Mouse (Mus musculus): ENCODE measurements around the gene Gm5478. TPM values are rescaled to one million over a fixed set of nuclear protein-coding genes. Genes with fewer than 3 reads are reported as not detected.

The Gm5478 gene
- total and polyA plus RNA-seq, 3 experiments: not detected

- dilution Hi-C loops (cut with MboI; ENCODE audit: extremely low pct_ligation_motif_present, extremely low pct_unique_long_range_greater_than_20kb, low sequenced_read_pairs) (no loop called here), in situ Hi-C loops (cut with MboI; ENCODE audit: low pct_ligation_motif_present, low pct_unique_long_range_greater_than_20kb, low sequenced_read_pairs) (no loop called here)
- Histone ChIP-seq H3K4me1 (ENCODE audit: control insufficient read depth in 1 of 2, insufficient read depth in 2 of 2) (no peaks in the 10 kb centered on the region), H3K27ac (ENCODE audit: insufficient read depth, low read depth) (no peak within 1 kb of the TSS), H3K9ac (ENCODE audit: insufficient read depth, low read depth) (no peak within 1 kb of the TSS), H3K27me3 (replicated peaks) (peaks cover 68% of the 10 kb centered on the region), H3K36me3 (replicated peaks in 1 of 2; ENCODE audit: control insufficient read depth in 1 of 2, insufficient read depth in 1 of 2, low read length in 1 of 2) (no peaks in the 10 kb centered on the region), H3K4me2 (ENCODE audit: insufficient read depth, low read depth, poor library complexity, severe bottlenecking) (no peak within 1 kb of the TSS), H3K9me3 (replicated peaks; ENCODE audit: low read length) (no peaks in the 10 kb centered on the region), H3K79me2 (replicated peaks; ENCODE audit: control insufficient read depth, extremely low read depth, insufficient read depth, poor library complexity, severe bottlenecking) (no peaks in the 10 kb centered on the region), H3K4me3 (replicated peaks in 1 of 3; ENCODE audit: low read depth in 2 of 3, low read length in 2 of 3, poor library complexity in 1 of 3) (no peak within 1 kb of the TSS)
- no peak for DNase-seq (ENCODE audit: extremely low read depth)
- TF ChIP-seq MEF2A (IDR thresholded peaks at IDR 0.05; ENCODE audit: borderline replicate concordance, low read depth, low read length): no peak
Measured at GRCm38 (mm10) chr15:101627884-101628283, 19.3 kb downstream of the Gm5478 start, which contains the start of gene Gm5414. Gene Gm5414, minus strand, starts transcription at chr15:101628188.

GRCm38 (mm10) chr15:101599123-101599522, 48.1 kb downstream of the Gm5478 start:
- Histone ChIP-seq H3K27ac (ENCODE audit: insufficient read depth, low read depth) (no peak overlapping the region), H3K4me3 (replicated peaks in 1 of 3; ENCODE audit: low read depth in 2 of 3, low read length in 2 of 3, poor library complexity in 1 of 3) (no peak overlapping the region), H3K9me3 (replicated peaks; ENCODE audit: low read length) (no peaks in the 10 kb centered on the region), H3K27me3 (replicated peaks) (peaks cover 32% of the 10 kb centered on the region), H3K9ac (ENCODE audit: insufficient read depth, low read depth) (no peak overlapping the region), H3K4me2 (ENCODE audit: insufficient read depth, low read depth, poor library complexity, severe bottlenecking) (no peak overlapping the region), H3K79me2 (replicated peaks; ENCODE audit: control insufficient read depth, extremely low read depth, insufficient read depth, poor library complexity, severe bottlenecking) (no peaks in the 10 kb centered on the region), H3K36me3 (replicated peaks in 1 of 2; ENCODE audit: control insufficient read depth in 1 of 2, insufficient read depth in 1 of 2, low read length in 1 of 2) (no peaks in the 10 kb centered on the region), H3K4me1 (ENCODE audit: control insufficient read depth in 1 of 2, insufficient read depth in 2 of 2) (peaks cover 6 to 11% of the 10 kb centered on the region in 2 experiments; a peak in 3 of 4 replicates)
- peak; percentile 82 for DNase-seq (ENCODE audit: extremely low read depth)
- dilution Hi-C loops (cut with MboI; ENCODE audit: extremely low pct_ligation_motif_present, extremely low pct_unique_long_range_greater_than_20kb, low sequenced_read_pairs): no loop called here
- TF ChIP-seq POLR2AphosphoS2 (IDR thresholded peaks at IDR 0.05; ENCODE audit: low read depth, low read length) (no peak), IRF4 (IDR thresholded peaks at IDR 0.05; ENCODE audit: low read depth, low read length) (peak; percentile 69), JUND (conservative IDR thresholded peaks at IDR 0.05; ENCODE audit: low read depth, low read length) (peak; percentile 62; the same call in 1 of the 2 replicates), CHD1 (IDR thresholded peaks at IDR 0.05; ENCODE audit: low read depth, low read length) (no peak), MAFK (IDR thresholded peaks at IDR 0.05; ENCODE audit: insufficient replicate concordance, low read length) (no peak), USF2 (conservative IDR thresholded peaks at IDR 0.05; ENCODE audit: low read depth, low read length) (no peak), PAX5 (IDR thresholded peaks at IDR 0.05; ENCODE audit: low read length) (no peak), JUN (IDR thresholded peaks at IDR 0.05; ENCODE audit: insufficient read depth, low read depth, low read length) (peak; percentile 44; the same call in 1 of the 2 replicates), MAX (IDR thresholded peaks at IDR 0.05; ENCODE audit: low read length) (no peak), BHLHE40 (IDR thresholded peaks at IDR 0.05; ENCODE audit: low read depth, low read length) (0 out of 2 replicates have a peak, but pooled peaks have one; percentile 26), MYC (IDR thresholded peaks at IDR 0.05; ENCODE audit: low read depth, low read length) (no peak), EP300 (IDR thresholded peaks at IDR 0.05; ENCODE audit: low read length) (peak; percentile 72)
- in situ Hi-C loops (cut with MboI; ENCODE audit: low pct_ligation_motif_present, low pct_unique_long_range_greater_than_20kb, low sequenced_read_pairs): no loop called here

Other genes starting within 250 kb of the Gm5478 start
Only the 20 nearest of the 22 such genes appear.
- 0.08 TPM in 1 of 2 replicates, not detected in the other for gene Krt87, start 208.6 kb downstream of the Gm5478 start, total RNA-seq (2012; rRNA removed)
- gene Krt87, start 208.6 kb downstream of the Gm5478 start, total RNA-seq (2014; rRNA removed): not detected in 2 replicates
- 0.11 and 0.16 TPM in 2 replicates for gene Krt87, start 208.6 kb downstream of the Gm5478 start, polyA plus RNA-seq (2012; ENCODE audit: insufficient read length, low read depth)
- gene Krt88, start 199.6 kb downstream of the Gm5478 start, total RNA-seq (2012; rRNA removed): not detected in 2 replicates
- gene Krt88, start 199.6 kb downstream of the Gm5478 start, total RNA-seq (2014; rRNA removed): not detected in 2 replicates
- gene Krt88, start 199.6 kb downstream of the Gm5478 start, polyA plus RNA-seq (2012; ENCODE audit: insufficient read length, low read depth): not detected in 2 replicates
- not detected in 2 replicates for gene Krt81, start 183.6 kb downstream of the Gm5478 start, total RNA-seq (2012; rRNA removed)
- not detected in 2 replicates for gene Krt81, start 183.6 kb downstream of the Gm5478 start, total RNA-seq (2014; rRNA removed)
- not detected in 2 replicates for gene Krt81, start 183.6 kb downstream of the Gm5478 start, polyA plus RNA-seq (2012; ENCODE audit: insufficient read length, low read depth)
- gene Krt86, start 173.9 kb downstream of the Gm5478 start, total RNA-seq (2012; rRNA removed): not detected in 2 replicates
- not detected in 2 replicates for gene Krt86, start 173.9 kb downstream of the Gm5478 start, total RNA-seq (2014; rRNA removed)
- not detected in 2 replicates for gene Krt86, start 173.9 kb downstream of the Gm5478 start, polyA plus RNA-seq (2012; ENCODE audit: insufficient read length, low read depth)
- not detected in 2 replicates for gene Krt83, start 155.9 kb downstream of the Gm5478 start, total RNA-seq (2012; rRNA removed)
- gene Krt83, start 155.9 kb downstream of the Gm5478 start, total RNA-seq (2014; rRNA removed): not detected in 2 replicates
- not detected in 2 replicates for gene Krt83, start 155.9 kb downstream of the Gm5478 start, polyA plus RNA-seq (2012; ENCODE audit: insufficient read length, low read depth)
- not detected in 2 replicates for gene Gm49425, start 130.1 kb downstream of the Gm5478 start, total RNA-seq (2012; rRNA removed)
- not detected in 2 replicates for gene Gm49425, start 130.1 kb downstream of the Gm5478 start, total RNA-seq (2014; rRNA removed)
- gene Gm49425, start 130.1 kb downstream of the Gm5478 start, polyA plus RNA-seq (2012; ENCODE audit: insufficient read length, low read depth): not detected in 2 replicates
- not detected in 2 replicates for gene Krt84, start 114.6 kb downstream of the Gm5478 start, total RNA-seq (2012; rRNA removed)
- not detected in 2 replicates for gene Krt84, start 114.6 kb downstream of the Gm5478 start, total RNA-seq (2014; rRNA removed)
- not detected in 2 replicates for gene Krt84, start 114.6 kb downstream of the Gm5478 start, polyA plus RNA-seq (2012; ENCODE audit: insufficient read length, low read depth)
- gene Krt82, start 96.7 kb downstream of the Gm5478 start, total RNA-seq (2012; rRNA removed): not detected in 2 replicates
- not detected in 2 replicates for gene Krt82, start 96.7 kb downstream of the Gm5478 start, total RNA-seq (2014; rRNA removed)
- not detected in 2 replicates for gene Krt82, start 96.7 kb downstream of the Gm5478 start, polyA plus RNA-seq (2012; ENCODE audit: insufficient read length, low read depth)
- gene Krt90, start 84.4 kb downstream of the Gm5478 start, total RNA-seq (2012; rRNA removed): not detected in 2 replicates
- gene Krt90, start 84.4 kb downstream of the Gm5478 start, total RNA-seq (2014; rRNA removed): not detected in 2 replicates
- gene Krt90, start 84.4 kb downstream of the Gm5478 start, polyA plus RNA-seq (2012; ENCODE audit: insufficient read length, low read depth): not detected in 2 replicates
- gene Krt75, start 73.5 kb downstream of the Gm5478 start, total RNA-seq (2012; rRNA removed): not detected in 2 replicates
- gene Krt75, start 73.5 kb downstream of the Gm5478 start, total RNA-seq (2014; rRNA removed): not detected in 2 replicates
- gene Krt75, start 73.5 kb downstream of the Gm5478 start, polyA plus RNA-seq (2012; ENCODE audit: insufficient read length, low read depth): not detected in 2 replicates
- not detected in 2 replicates for gene Gm5414, start 19.2 kb downstream of the Gm5478 start, total RNA-seq (2012; rRNA removed)
- gene Gm5414, start 19.2 kb downstream of the Gm5478 start, total RNA-seq (2014; rRNA removed): not detected in 2 replicates
- not detected in 2 replicates for gene Gm5414, start 19.2 kb downstream of the Gm5478 start, polyA plus RNA-seq (2012; ENCODE audit: insufficient read length, low read depth)
- not detected in 2 replicates for gene Krt6b, start 32.9 kb upstream of the Gm5478 start, total RNA-seq (2012; rRNA removed)
- not detected in 2 replicates for gene Krt6b, start 32.9 kb upstream of the Gm5478 start, total RNA-seq (2014; rRNA removed)
- gene Krt6b, start 32.9 kb upstream of the Gm5478 start, polyA plus RNA-seq (2012; ENCODE audit: insufficient read length, low read depth): not detected in 2 replicates
- gene Krt6a, start 46.9 kb upstream of the Gm5478 start, total RNA-seq (2012; rRNA removed): not detected in 2 replicates
- not detected in 2 replicates for gene Krt6a, start 46.9 kb upstream of the Gm5478 start, total RNA-seq (2014; rRNA removed)
- not detected in 2 replicates for gene Krt6a, start 46.9 kb upstream of the Gm5478 start, polyA plus RNA-seq (2012; ENCODE audit: insufficient read length, low read depth)
- gene Krt5, start 65.5 kb upstream of the Gm5478 start, total RNA-seq (2012; rRNA removed): not detected in 2 replicates
- not detected in 2 replicates for gene Krt5, start 65.5 kb upstream of the Gm5478 start, total RNA-seq (2014; rRNA removed)
- not detected in 2 replicates for gene Krt5, start 65.5 kb upstream of the Gm5478 start, polyA plus RNA-seq (2012; ENCODE audit: insufficient read length, low read depth)
- not detected in 2 replicates for gene Krt71, start 95.7 kb upstream of the Gm5478 start, total RNA-seq (2012; rRNA removed)
- gene Krt71, start 95.7 kb upstream of the Gm5478 start, total RNA-seq (2014; rRNA removed): not detected in 2 replicates
- gene Krt71, start 95.7 kb upstream of the Gm5478 start, polyA plus RNA-seq (2012; ENCODE audit: insufficient read length, low read depth): not detected in 2 replicates
- not detected in 2 replicates for gene Krt72, start 139.1 kb upstream of the Gm5478 start, total RNA-seq (2012; rRNA removed)
- gene Krt72, start 139.1 kb upstream of the Gm5478 start, total RNA-seq (2014; rRNA removed): not detected in 2 replicates
- not detected in 2 replicates for gene Krt72, start 139.1 kb upstream of the Gm5478 start, polyA plus RNA-seq (2012; ENCODE audit: insufficient read length, low read depth)
- not detected in 2 replicates for gene Krt73, start 155.0 kb upstream of the Gm5478 start, total RNA-seq (2012; rRNA removed)
- gene Krt73, start 155.0 kb upstream of the Gm5478 start, total RNA-seq (2014; rRNA removed): not detected in 2 replicates
- not detected in 2 replicates for gene Krt73, start 155.0 kb upstream of the Gm5478 start, polyA plus RNA-seq (2012; ENCODE audit: insufficient read length, low read depth)
- gene Krt2, start 170.8 kb upstream of the Gm5478 start, total RNA-seq (2012; rRNA removed): not detected in 2 replicates
- gene Krt2, start 170.8 kb upstream of the Gm5478 start, total RNA-seq (2014; rRNA removed): not detected in 2 replicates
- not detected in 2 replicates for gene Krt2, start 170.8 kb upstream of the Gm5478 start, polyA plus RNA-seq (2012; ENCODE audit: insufficient read length, low read depth)
- gene Krt1, start 203.4 kb upstream of the Gm5478 start, total RNA-seq (2012; rRNA removed): not detected in 2 replicates
- gene Krt1, start 203.4 kb upstream of the Gm5478 start, total RNA-seq (2014; rRNA removed): not detected in 2 replicates
- gene Krt1, start 203.4 kb upstream of the Gm5478 start, polyA plus RNA-seq (2012; ENCODE audit: insufficient read length, low read depth): not detected in 2 replicates
- not detected in 2 replicates for gene Krt77, start 222.3 kb upstream of the Gm5478 start, total RNA-seq (2012; rRNA removed)
- gene Krt77, start 222.3 kb upstream of the Gm5478 start, total RNA-seq (2014; rRNA removed): not detected in 2 replicates
- not detected in 2 replicates for gene Krt77, start 222.3 kb upstream of the Gm5478 start, polyA plus RNA-seq (2012; ENCODE audit: insufficient read length, low read depth)